Mouse (Mus musculus) thymus, postnatal 4 days (tissue): ENCODE data around the gene 4932438A13Rik.

Source experiments
- DNase-seq: peaks from one replicate; pipeline ENCODE4 v3.0.0; 2021

Gene 4932438A13Rik

GRCm38 (mm10) chr3:36862721-36863275 lies at the start of gene 4932438A13Rik:
4932438A13Rik (plus strand) TSS chr3:36863104.
- DNase-seq, result peak; percentile 100

DNA sequence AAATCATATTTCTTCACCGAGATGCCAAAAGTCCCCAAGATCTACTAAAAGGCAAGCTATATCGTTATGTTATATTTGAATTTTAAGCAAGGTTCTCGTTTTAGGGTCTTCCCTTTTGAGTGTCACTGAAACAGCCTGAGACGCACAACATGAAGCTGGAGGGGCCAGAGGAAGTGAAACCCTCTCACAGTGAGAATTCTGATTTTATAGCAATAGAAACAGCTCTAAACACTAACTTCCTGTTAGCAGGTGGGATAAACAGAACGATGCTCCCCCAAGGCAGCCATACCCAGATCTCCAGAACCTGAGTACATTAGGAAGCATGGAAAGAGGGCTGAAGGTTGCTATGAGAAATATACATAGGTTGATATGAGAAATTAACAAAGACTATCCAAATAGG lies 46.3 kb upstream of the 4932438A13Rik start:
- DNase-seq, result no peak

DNA sequence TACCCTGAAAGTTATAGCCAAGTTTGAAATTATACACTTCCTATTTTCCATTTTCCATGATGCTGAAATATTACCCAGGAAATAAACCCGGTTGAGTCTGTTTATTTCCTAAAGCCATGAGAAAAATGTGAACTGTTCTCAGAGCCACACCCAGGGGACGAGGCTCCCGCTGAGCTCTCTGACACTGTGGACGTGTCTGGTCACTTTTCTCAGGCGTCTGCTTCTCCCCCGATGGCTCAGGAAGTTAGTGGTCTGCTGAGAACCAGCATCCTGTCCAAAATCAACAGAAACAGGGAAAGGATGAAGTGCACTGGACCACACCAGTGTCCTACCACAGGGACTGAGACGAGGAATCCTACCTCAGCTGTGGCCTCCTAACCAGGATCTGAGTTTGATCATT lies 43.5 kb upstream of the 4932438A13Rik start:
- no peak for DNase-seq

DNA sequence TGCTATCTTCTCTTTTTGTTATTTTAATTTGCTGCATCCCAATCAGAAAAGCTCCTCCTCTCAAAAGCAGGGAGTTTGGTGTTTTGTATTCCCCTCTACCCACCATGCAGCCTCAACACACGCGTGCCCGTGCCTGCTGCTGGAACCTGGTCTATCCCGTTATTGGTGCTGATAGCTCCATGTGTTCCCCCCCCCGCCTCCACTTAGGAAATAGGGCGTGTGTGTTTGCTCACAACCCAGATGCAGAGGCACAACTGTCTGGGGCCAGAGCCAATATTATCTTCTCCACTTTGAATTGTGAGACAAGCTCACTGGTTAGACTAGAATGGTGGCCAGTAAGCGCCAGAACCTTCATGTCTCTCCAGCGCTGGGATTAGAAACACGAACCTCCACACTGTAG lies 41.9 kb upstream of the 4932438A13Rik start:
- DNase-seq, result no peak

GRCm38 (mm10) chr3:36825098-36825497 lies 37.8 kb upstream of the 4932438A13Rik start:
- no peak for DNase-seq

- DNase-seq, result no peak
These were observed 37.4 kb upstream of the 4932438A13Rik start for GRCm38 (mm10) chr3:36825554-36825953.

DNA sequence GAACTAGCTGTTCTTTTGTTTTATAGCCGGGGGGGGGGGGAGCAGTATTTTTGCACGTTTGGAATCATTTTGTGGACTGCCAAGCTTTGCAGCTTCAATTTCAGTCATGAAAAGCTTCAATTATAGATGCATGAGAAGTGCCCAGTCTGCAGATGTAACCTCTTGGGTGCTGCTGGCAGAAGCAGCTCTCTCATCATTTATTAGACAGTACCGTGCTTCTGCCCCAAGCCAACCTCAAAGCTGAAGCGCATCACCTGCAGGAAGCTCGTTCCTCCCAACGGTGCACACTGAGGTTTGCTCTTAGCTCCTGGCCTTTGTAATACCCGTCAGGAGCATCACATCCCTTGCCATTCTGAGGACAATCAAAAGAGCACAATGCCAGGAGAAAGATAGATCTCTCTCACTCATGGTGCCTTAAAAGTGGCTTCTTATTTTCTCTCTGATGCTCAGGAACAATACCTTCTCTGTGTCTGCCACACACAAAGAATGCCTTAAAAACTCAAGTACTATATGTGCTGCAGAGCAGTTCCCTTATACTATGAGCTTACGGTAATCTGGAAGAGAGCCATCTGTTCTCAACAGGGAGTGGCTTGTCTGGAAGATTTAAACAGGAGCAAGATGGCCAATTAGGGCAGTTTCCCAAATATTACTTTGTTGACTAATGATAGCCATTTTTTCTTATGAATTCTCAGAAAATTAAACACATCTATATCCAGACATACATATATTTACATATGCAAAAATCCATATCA lies 35.5 kb upstream of the 4932438A13Rik start:
- no peak for DNase-seq

- no peak for DNase-seq
These were observed 32.7 kb upstream of the 4932438A13Rik start for GRCm38 (mm10) chr3:36830218-36830617.

- no peak for DNase-seq
These were observed 28.5 kb upstream of the 4932438A13Rik start for GRCm38 (mm10) chr3:36834426-36834825.

GRCm38 (mm10) chr3:36834832-36835231 lies 28.1 kb upstream of the 4932438A13Rik start:
- DNase-seq, result no peak

- DNase-seq, result peak; percentile 13
These were observed 27.2 kb upstream of the 4932438A13Rik start for GRCm38 (mm10) chr3:36835525-36836203.

- no peak for DNase-seq
These were observed 26.1 kb upstream of the 4932438A13Rik start for GRCm38 (mm10) chr3:36836833-36837232.

- DNase-seq, result peak; percentile 78
These were observed 22.0 kb upstream of the 4932438A13Rik start for GRCm38 (mm10) chr3:36840650-36841555.

DNA sequence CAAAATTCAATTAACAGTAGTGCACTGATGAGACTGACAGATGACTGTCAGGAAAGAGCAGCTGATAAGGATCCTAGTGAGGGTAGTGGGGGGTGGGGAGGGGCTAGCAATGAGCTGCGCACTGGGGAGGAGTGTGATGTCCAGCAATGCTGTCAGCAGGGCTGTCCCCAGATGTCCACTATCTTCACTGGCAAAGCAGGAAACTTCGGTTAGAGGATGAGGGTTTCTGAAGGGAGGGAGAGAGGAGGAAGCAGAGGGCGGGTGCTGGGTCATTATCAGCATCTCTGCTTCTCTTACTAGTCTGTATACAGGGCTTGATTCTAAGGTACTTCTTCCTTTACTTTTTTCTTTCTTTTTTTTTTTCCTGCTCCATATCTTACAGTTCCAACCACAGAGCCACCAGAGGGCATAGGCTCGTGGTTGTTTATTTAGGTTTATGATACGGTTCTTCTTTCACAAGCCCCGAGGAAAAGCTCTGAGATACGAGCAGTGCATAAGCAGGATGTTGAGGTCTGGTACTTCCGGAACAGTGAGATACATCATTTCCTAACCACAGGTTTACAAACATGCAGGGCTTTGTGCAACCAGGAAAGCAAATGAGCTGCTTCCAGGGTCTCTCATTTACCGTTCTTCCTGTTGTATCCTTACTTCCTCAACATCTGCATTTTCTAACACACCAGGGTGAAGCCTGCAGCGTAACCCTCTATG lies 9.0 kb upstream of the 4932438A13Rik start:
- peak; percentile 55 for DNase-seq

- DNase-seq, result no peak
These were observed 1.2 kb upstream of the 4932438A13Rik start for GRCm38 (mm10) chr3:36861411-36862410.

- no peak for DNase-seq
These were observed 523 bp downstream of the 4932438A13Rik start for GRCm38 (mm10) chr3:36863427-36863826.

DNA sequence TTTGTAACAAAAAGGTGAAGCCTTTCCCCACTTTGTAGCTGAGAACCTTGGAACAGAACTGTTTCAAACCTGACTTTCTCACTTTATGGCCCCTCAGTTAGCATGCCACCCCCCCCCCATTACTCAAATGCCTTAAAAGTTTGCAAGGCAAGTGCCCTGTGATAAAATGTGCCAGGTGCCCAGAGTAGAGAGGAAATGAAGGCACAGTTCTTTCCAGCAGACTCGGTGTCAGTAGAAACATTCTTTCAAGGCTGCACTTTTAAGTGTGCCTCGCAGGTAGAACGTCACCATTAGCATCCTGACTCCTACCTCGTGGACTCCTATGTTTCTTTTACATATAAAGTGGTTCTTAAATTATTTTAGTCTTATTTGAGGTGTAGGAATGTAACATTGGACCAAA lies 977 bp downstream of the 4932438A13Rik start:
- no peak for DNase-seq

GRCm38 (mm10) chr3:36864466-36864865 lies 1.6 kb downstream of the 4932438A13Rik start:
- no peak for DNase-seq

- DNase-seq, result no peak
These were observed 42.5 kb downstream of the 4932438A13Rik start for GRCm38 (mm10) chr3:36905372-36905771.

DNA sequence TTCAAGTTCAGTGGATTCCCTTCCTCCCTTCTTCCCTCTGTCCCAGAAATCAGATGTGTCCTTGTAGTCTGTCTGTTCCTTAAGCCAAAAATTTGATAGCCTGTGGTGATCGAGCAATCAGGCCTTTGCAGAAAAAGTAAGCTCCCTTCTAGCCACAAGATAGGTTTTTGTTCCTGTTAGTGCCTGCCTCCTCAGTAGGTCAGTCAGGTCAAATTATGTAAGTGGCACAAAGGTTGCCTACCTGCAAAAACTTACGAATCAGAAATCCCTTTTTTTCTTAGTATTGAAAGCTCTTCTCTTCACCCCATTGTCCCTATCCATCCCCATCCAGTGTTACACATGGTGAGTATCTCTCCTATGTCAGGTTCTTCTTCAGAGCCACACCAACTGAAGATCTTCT lies 54.9 kb downstream of the 4932438A13Rik start:
- DNase-seq, result no peak

- no peak for DNase-seq
These were observed 55.4 kb downstream of the 4932438A13Rik start for GRCm38 (mm10) chr3:36918322-36918721.
